Mouse (Mus musculus) embryonic stem cell, embryonic (primary cell): ENCODE data around the gene Spon1.

Experiments
- CTCF ChIA-PET, 4 experiments: fragments of 300-600 bp in 2 of 4; fragments of 350-600 bp in 2 of 4; sonication (Branson Sonifier 250); formaldehyde crosslinking; loops; one replicate each; lab custom pipeline; 2022; ENCODE audit warnings: inconsistent platforms in 2 of 4; lab: Charles Lee
- POLR2A ChIA-PET, 4 experiments: fragments of 300-600 bp in 2 of 4; fragments of 350-600 bp in 2 of 4; sonication (Branson Sonifier 250); formaldehyde crosslinking; loops; one replicate each; lab custom pipeline; 2022; ENCODE audit warnings: antibody characterized with exemption in 4 of 4, inconsistent platforms in 1 of 4; lab: Charles Lee

Gene Spon1

GRCm38 (mm10) chr7:113872846-113873245 is 107.0 kb downstream of the Spon1 start:
- ChIA-PET POLR2A (no interaction called here), CTCF (no interaction called here)

DNA sequence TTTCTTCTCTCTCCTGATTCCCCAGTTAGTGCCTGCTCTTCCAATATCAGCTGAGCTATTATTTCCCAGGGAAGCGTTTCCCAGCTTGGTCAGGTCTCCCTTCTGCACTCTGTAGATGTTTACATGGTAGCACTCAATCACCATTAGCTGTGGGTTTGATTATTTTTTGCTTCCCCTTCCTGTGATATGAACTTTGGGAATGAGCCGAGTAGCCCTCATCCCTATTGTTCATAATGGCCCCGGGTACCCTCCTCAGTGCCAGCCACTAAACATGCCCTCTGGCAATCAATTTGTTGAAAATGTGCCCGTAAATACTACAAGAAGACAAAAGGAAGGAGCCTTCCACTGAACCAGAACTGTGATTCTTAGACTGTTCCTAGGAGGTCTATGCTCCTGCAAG is 111.7 kb downstream of the Spon1 start:
- POLR2A ChIA-PET: no interaction called here

GRCm38 (mm10) chr7:113877926-113878325 is 112.1 kb downstream of the Spon1 start:
- POLR2A ChIA-PET: no interaction called here
- CTCF ChIA-PET: no interaction called here

More for the DNA sequence above, 111.7 kb downstream of the Spon1 start:
- CTCF ChIA-PET: interaction anchor here in 1 of 4 experiments (0.6 kb wide), 1 partner anchor 65 kb away, joined by 3 read pairs; no protein-coding TSS in a partner anchor

- POLR2A ChIA-PET: interaction anchor here in 1 of 4 experiments (1.2 kb wide), 1 partner anchor 25 kb away, joined by 3 read pairs; no protein-coding TSS in a partner anchor
- CTCF ChIA-PET: interaction anchor here in 2 of 4 experiments (0.5 to 2.5 kb wide), 2 partner anchors 9 to 105 kb away, joined by 3 to 6 read pairs; no protein-coding TSS in a partner anchor
Measured at GRCm38 (mm10) chr7:113879085-113879501, 113.3 kb downstream of the Spon1 start.

GRCm38 (mm10) chr7:113880021-113880420 is 114.2 kb downstream of the Spon1 start:
- CTCF ChIA-PET: interaction anchor here in 1 of 4 experiments (2.5 kb wide), 1 partner anchor 106 kb away, joined by 6 read pairs; no protein-coding TSS in a partner anchor
- POLR2A ChIA-PET: interaction anchor here in 1 of 4 experiments (1.2 kb wide), 1 partner anchor 24 kb away, joined by 3 read pairs; no protein-coding TSS in a partner anchor

DNA sequence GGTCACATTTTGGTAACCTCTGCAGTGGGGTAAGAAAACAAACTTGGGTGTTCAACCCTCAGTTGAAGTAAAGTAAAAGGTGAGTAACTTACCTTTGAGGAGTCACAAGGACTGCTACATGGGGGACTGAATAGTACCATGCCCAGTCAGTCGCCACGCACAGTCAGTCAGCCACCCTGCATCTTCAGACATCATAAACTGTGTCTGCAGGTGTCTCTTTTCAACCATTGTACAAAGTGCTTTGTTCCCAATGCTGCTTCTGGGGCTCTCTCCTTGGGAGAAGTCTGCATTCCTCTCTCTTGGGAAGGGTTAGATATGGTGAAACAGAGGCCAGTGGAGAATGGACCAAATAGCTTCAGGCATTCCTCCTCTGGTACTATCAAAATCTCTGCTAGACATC is 125.0 kb downstream of the Spon1 start:
- ChIA-PET POLR2A (no interaction called here), CTCF (no interaction called here)

- POLR2A ChIA-PET: no interaction called here
- CTCF ChIA-PET: interaction anchor here in 1 of 4 experiments (0.6 kb wide), 1 partner anchor 384 kb away, joined by 19 read pairs; the partner anchor contains the start of gene Psma1
Measured at GRCm38 (mm10) chr7:113891491-113891890, 125.7 kb downstream of the Spon1 start.

DNA sequence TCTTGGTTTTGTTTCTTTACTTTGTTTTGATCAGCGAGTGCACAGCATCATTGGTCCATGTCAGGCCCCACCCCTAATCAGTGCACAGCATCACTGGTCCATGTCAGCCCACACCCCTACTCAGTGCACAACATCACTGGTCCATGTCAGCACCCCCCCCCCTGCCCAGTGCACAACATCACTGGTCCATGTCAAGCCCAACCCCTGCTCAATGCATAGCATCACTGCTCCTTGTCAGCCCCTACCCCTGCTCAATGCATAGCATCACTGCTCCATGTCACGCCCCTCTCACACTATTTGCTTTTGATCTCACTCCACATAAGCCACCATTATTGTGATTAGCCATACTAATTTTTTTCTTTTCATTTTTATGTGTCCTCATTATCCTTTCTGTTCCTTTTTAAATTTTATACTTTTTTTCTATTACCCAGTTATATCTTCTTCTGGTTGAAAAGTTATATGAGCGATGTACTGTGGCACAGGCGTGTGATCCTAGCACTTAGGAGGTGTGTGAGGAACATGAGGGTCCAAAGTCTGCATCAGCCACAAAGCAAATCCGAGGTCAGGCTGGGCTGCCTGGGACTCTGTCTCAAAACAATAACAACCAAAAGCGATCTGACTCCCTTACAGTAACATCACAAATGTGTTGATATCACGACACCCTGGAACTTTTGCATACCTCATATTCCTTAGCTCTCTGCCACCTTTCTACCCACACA is 128.3 kb downstream of the Spon1 start:
- CTCF ChIA-PET: no interaction called here
- POLR2A ChIA-PET: no interaction called here

DNA sequence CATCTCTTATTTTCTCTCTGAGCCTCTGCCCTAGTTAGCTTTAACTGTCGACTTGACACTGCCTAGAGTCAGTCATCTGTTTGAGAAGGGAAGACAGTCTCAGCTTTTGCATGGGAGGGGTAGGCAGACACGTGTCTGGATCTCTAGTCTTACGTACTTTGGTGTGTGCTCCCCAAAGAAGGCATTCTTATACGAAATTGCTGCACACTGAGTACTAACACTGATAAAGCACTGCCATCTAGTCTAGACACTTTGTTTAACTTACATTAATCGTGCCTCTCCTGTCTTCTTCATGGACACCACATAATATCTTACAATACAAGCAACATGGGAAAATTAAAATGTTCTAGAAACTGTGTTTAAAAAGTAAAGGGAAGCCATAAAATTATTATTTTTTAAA is 129.5 kb downstream of the Spon1 start:
- ChIA-PET POLR2A (no interaction called here), CTCF (no interaction called here)

- CTCF ChIA-PET: interaction anchor here in 3 of 4 experiments (0.6 to 1.2 kb wide), 7 partner anchors 11 to 367 kb away, joined by 3 to 17 read pairs (median 5); no protein-coding TSS in a partner anchor
- POLR2A ChIA-PET: no interaction called here
Measured at GRCm38 (mm10) chr7:113898388-113898787, 132.6 kb downstream of the Spon1 start.

GRCm38 (mm10) chr7:113901511-113901910 is 135.7 kb downstream of the Spon1 start:
- POLR2A ChIA-PET: no interaction called here

DNA sequence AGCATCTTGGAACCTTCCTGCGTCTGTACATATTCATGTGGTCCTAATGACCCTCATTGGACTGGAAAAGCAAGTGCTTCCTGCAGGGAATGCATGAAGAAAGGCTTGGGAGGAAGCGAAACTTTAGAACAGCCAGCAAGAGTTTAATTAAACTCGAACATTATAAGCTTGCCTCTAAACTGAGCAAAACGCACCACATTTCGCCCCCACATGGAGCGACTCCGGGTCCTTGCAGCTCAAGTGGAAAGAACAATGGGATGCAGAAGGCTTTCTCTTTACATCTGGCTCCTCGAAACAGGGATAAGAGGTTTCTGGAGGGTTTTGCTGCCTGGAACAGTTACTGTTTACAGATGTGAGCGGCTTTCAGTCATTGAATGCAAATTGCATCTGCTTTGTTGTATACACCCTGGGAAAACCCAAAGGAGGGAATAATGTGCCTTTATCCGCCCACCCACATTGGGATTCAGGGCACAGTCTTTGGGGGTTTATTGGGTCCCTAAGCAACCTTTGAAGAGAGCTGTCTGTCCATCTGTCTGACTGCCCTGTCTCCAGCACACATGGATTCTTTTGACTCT is 136.2 kb downstream of the Spon1 start:
- ChIA-PET POLR2A (no interaction called here), CTCF (interaction anchor here in 2 of 4 experiments (0.6 kb wide), 2 partner anchors 734 to 1467 kb away, joined by 4 to 6 read pairs; no protein-coding TSS in a partner anchor)

More at GRCm38 (mm10) chr7:113901511-113901910, 135.7 kb downstream of the Spon1 start:
- CTCF ChIA-PET: no interaction called here

GRCm38 (mm10) chr7:113903127-113903827 is 137.5 kb downstream of the Spon1 start:
- ChIA-PET CTCF (no interaction called here), POLR2A (interaction anchor here in 2 of 4 experiments (0.6 to 1.2 kb wide), 3 partner anchors 136 to 534 kb away, joined by 3 to 4 read pairs (median 3); partner anchors contain the start of gene Btbd10 (in 1 of the 2))

- CTCF ChIA-PET: no interaction called here
- POLR2A ChIA-PET: interaction anchor here in 1 of 4 experiments (0.6 to 1.6 kb wide), 3 partner anchors 24 to 231 kb away, joined by 3 to 4 read pairs (median 3); no protein-coding TSS in a partner anchor
Measured at GRCm38 (mm10) chr7:113903939-113904338, 138.1 kb downstream of the Spon1 start.

DNA sequence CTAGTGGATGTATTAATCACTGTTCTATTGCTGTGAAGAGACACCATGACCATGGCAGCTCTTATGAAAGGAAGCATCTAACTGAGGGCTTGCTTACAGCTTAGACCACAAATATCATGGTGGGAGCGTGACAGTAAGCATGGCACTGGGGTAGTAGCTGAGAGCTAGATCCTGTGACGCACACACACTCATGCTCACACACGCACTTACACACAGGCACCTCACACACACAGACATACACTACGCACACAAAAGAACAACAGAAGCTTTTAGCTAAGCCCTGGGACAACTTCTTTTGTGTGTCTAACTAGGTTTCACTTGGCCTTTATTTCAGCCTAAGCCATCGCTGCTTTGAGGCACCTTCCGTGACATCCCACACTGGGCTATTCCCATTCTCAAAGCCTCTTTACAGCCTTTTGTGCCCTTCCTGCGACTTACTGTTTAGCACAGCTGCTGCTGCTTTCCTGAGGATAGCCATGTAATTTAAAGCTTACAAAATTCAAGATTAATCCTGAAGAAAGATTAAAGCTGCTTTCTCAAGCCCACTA is 138.6 kb downstream of the Spon1 start:
- POLR2A ChIA-PET: interaction anchor here in 1 of 4 experiments (1.2 to 1.6 kb wide), 2 partner anchors 25 to 230 kb away, joined by 3 read pairs; no protein-coding TSS in a partner anchor
- CTCF ChIA-PET: no interaction called here

- POLR2A ChIA-PET: interaction anchor here in 3 of 4 experiments (0.5 to 1.2 kb wide), 6 partner anchors 9 to 223 kb away, joined by 3 to 6 read pairs (median 3); no protein-coding TSS in a partner anchor
- CTCF ChIA-PET: interaction anchor here (0.5 to 1.2 kb wide), 8 partner anchors 10 to 1985 kb away, joined by 3 to 7 read pairs (median 5); no protein-coding TSS in a partner anchor
Measured at GRCm38 (mm10) chr7:113909161-113909825, 143.5 kb downstream of the Spon1 start.

GRCm38 (mm10) chr7:113910856-113911255 is 145.1 kb downstream of the Spon1 start:
- ChIA-PET CTCF (no interaction called here), POLR2A (interaction anchor here in 2 of 4 experiments (0.6 to 0.7 kb wide), 2 partner anchors 97 to 562 kb away, joined by 3 read pairs; no protein-coding TSS in a partner anchor)

GRCm38 (mm10) chr7:113915936-113916335 is 150.1 kb downstream of the Spon1 start:
- CTCF ChIA-PET: interaction anchor here in 1 of 4 experiments (0.7 kb wide), 2 partner anchors 17 to 1913 kb away, joined by 5 to 17 read pairs; no protein-coding TSS in a partner anchor
- POLR2A ChIA-PET: interaction anchor here in 1 of 4 experiments (1.1 kb wide), 1 partner anchor 43 kb away, joined by 3 read pairs; no protein-coding TSS in a partner anchor
